Mouse (Mus musculus): ENCODE data around the gene Slc4a7.

Gene Slc4a7

DNA sequence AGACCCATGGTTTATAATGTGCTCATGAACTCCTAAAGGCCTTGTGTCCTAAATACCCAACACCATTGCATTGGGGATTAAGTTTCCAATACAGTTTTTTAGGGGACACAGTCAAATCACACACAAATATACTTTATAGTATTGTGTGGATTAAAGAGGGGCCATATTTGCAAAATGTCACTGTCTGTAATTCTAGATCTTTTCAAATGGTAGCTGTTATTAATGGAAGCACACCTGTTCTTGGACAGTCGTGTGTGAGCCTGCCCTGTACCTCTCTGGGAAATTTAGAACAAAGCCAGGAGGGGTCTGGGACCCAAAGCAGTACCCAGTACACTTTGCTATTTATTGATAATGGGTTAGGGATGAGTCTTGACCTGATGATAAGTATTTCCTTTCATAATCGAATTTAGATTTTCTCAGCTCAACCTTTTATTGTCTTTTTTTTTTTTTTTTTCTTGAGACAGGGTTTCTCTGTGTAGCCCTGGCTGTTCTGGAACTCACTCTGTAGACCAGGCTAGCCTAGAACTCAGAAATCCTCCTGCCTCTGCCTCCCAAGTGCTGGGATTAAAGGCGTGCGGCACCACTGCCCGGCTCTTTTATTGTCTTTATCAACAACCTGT is at the start of gene Slc4a7:
Gene Slc4a7, plus strand, starts transcription at position 570 of the 620 bp plus-strand sequence.
- DNase-seq: no peak

DNA sequence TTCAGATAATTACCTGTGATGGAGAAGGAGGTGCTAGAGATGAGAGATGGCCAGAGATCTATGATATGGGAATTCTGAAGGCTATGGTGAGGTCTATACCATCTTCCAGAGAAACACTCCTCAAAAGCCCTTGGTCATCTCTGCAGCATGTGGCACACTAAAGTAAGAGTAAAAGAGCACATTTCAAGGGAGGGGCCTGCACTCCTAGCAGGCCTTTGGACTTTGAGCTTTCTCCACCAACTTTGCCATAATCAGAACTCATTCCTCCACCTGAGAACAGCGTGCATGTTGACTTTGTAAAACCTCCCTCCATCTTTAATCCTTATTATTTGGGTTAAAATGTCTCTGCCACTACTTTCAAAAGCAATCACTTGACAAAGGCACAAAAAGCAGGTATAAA is 31.5 kb upstream of the Slc4a7 start:
- DNase-seq: no peak

DNA sequence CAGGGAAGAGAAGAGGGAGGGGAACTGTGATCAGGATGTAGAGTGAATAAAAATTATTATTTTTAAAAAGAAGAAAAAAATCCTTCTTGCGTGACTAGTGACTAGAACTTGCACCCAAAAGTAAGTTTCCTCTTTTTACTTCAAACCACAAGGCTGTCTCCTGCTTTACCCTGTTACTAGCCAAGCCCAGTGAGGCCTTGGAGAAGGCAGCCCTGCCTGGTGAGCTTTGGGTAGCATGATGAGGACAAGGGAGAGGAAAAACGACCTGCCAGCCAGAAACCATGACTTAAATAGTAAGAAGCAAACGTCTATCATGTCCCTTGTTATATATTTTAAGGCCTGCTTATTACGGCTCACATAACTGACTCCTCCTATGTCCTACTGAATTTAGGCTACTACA is 20.5 kb upstream of the Slc4a7 start:
- DNase-seq: no peak

DNA sequence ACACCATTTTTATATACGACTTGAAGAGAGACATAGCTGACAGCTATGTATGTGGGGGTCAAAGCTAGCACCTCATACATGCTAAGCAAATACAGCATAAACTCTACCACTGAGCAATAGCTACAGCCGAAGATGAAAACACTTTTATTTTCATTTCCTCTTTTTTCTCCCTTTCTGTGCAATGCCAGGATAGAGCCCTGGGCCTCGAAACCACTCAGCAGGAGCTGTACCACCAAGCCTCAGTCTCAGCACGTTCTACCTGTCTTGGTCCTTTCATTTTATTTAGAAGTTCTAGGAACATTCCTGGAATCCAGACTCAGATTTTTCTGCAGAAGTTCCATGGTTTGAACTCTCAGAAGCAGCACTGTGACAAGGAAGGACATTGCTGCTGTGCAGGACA is 17.3 kb upstream of the Slc4a7 start:
- DNase-seq: no peak

DNA sequence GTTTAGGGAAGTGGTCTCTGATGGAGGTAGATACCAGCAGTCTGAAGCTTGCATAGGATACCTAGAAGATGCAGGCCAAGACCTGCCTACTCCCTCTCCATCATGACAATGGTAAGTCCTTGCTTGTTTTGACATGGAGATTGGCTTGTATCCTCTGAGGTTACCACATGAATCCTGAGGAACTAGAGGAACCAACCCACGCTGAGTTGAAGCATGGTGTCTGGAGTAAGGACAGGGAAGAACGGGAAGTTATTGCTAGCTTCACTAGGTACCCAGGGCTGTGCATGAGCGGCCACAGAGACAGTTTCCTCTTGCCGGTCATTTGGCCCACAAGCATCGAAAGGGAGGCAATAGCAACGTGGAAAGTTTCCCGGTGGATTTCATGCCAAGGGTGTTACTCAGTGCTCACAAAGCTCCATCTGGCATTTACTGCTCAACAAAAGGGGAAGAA is 16.0 kb upstream of the Slc4a7 start:
- peak; percentile 40 to 47 for DNase-seq

DNA sequence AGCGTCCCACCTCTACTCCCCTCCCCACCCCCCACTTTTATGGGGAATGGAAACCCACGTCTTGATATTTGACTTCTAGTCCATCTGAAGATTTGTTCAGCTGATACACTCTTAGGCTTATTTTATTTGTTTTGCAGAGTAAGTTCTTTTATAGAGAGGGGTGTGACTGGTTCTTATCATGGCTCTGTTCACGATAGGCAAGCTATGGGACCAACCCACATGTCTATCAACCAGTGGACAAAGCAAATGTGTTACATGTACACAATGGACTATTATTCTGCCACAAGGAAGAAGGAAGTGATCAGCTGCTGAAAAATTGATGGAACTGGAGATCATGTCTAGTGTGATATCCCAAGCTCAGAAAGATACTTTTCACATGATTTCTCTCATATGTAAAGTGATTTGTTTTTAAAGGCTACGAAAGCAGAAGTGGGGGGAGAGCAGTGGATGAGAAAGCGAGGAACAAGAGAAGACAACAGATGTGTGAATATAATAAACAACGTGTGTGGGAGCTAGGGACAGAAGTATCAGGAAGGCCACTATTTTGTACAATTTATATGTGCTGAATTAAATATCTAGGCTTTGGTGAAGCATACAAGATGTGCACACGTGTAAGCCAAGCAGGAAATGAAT is 14.7 kb upstream of the Slc4a7 start:
- no peak for DNase-seq

DNA sequence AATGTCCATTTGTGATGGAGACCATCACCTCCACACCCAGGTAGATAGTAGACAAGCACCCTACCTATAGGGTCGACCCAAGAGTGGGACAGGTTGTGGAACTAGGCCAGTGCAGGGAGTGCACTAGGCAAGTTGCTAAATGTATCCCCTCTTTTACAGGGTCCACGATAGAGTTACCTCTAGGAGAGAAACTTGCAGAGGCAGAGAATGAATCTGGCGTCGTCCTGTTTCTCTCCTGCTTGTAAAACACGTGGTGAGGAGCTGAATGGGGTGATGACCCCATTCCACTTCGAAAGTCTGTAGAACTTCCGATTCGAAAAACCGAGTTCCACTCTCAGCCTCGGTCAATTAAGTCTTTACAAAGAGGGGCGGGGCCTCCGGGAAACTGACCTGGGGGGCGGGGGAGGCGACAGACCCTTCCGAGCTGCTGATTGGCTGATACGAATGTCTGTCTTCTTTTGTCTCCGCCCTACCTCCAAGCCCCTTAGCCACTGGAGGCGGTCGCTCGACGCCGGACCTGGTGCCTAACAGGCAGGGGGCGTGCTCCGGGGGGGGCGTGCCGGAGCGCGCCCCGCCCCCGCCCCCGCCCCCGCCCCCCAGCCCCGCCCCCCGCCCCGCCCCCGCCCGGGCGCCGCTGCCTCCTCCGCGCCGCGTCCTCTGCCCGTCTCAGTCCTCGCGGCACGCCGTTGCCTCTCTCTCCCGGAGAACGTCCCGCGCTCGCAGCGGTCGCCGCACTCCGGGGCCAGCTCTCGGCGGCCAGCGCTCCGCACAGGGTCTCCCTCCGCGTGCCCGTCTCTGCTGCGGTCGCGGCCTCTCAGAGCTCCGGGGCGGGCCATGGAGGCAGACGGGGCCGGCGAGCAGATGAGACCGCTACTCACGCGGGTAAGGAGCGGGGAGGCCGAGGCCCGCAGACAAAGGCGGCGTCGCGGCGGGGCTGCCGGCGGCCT is 593 bp downstream of the Slc4a7 start:
- peak; percentile 86 to 91 for DNase-seq

DNA sequence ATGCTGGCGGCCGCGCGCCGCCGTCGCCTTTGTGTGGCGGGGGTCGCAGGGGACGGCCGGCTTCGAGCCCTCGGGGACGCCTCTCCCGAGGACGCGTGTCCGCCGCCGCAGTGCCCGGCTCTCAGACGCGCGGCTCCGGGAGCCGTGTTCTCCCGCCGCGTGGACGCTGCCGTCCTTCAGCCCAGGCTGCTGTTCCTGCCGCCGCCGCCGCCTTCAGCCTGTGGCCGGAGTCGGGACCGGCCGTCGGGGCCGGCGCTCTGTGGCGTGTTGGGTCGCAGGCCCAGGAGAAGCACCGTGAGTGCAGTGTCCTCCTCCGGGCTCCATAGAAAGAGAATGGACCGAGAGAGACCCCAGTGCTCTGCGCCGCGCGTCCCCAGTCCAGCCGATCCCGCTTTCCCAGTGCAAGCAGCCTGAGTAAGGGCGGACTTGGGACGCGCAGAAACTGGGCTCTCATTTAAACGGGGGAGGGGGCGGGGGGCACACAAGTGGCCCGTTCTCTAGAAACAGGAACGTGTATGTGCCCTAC is 1.3 kb downstream of the Slc4a7 start:
- DNase-seq: peak; percentile 57 to 74

DNA sequence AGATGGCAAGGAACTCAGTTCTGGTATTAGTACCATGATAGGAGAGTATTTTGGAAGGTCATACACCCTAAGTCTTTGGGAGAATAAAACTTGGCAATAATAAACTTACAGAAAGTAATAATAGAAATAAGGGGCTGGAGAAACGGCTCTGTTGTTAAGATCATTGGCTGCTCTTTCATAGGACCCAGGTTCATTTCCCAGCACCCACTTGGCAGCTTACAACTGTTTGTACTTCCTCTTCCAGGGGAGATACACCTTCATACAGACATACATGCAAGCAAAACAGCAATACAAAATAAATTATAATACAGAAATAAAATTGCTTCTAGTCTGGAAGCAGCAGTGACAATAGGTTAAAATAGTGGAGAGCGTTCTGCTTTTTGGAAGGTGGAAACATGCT is 2.6 kb downstream of the Slc4a7 start:
- DNase-seq: no peak

DNA sequence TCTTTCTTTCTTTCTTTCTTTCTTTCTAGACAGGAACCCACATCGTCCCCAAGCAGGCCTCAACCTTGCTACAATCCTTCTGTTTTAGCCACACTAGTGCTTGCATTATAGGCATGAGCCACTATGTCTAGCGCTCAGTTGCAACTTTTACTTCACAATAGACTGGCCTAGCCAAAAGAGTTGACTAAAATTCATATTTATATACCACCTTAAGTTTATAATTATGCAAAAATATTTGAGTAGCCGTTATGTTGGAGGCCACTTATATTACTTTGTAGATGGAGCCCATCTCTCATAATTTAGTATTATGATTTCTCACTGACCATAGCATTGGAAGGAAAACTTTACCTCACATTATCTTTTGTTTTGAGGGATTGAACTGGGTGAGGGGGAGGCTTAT is 3.0 kb downstream of the Slc4a7 start:
- no peak for DNase-seq

DNA sequence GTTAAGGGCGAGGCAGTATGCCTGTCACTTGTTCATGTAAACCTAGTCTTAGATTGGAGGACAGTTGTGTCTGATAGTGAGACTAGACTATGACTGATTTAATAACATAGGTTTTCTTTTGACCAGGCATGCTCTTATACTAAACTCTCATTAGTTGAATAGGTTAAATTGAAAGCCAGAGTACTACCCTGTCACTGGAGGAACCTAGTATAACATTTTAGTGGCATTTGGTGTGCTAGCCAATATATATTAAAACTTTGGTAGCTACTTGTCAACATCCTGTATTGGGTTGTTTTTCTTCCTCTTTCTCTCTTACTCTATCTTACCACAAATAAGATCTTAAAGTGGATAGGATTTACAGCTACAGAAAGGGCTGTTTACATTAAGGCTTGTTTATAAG is 4.3 kb downstream of the Slc4a7 start:
- no peak for DNase-seq

DNA sequence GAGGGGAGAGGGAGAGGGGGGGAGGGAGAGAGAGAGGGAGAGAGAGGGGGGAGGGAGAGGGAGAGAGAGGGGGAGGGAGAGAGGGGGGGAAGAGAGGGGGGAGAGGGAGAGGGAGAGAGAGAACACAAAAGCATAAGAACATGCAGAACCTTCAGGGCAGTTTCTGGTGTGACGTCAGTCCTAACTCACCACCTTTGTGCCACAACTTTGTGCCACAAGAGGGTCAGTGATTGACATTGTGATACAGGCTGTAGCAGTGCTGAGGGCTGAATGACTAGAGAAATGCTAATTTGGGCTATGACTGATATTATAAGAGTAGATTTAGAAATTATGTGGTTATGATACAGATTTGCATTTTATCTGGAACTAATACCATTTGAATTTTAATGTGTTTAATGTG is 5.0 kb downstream of the Slc4a7 start:
- no peak for DNase-seq

DNA sequence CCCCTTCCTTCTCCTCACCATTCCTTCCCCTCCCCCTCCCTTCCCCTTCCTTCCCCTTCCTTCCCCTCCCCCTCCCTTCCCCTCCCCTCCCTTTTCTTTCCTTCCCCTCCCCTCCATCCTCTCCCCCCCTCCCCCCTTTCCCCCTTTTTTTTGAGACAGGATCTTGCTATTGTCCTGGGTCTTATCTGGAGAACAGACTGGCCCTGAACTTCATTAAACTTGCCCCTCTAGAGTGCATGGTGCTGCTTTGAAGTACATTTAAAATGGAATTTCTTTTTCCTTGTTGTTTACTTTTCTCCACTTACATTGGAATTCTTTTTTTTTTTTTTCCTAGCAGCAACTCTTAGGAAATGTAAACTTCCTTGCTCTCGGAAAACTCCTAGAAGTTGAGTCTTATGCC is 6.9 kb downstream of the Slc4a7 start:
- DNase-seq: no peak

DNA sequence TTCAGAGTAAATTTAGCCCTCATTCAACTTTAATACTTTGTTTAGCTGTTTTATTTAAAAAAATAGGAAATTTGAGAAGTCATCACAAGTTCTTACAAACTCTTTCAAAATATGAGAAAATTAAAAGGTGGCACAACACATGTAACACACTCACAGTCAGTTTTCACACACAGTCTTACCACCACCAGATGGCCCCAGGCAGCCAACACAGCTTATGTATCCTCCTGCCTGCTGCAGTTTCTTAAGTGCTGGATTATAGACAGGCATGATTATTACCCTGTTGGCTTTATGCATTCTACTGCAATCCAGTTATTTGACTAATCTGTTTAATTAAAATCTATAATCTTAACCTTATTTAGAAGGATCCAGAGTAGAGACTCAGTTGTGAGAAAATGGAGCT is 12.1 kb downstream of the Slc4a7 start:
- DNase-seq: peak; percentile 4 to 6

DNA sequence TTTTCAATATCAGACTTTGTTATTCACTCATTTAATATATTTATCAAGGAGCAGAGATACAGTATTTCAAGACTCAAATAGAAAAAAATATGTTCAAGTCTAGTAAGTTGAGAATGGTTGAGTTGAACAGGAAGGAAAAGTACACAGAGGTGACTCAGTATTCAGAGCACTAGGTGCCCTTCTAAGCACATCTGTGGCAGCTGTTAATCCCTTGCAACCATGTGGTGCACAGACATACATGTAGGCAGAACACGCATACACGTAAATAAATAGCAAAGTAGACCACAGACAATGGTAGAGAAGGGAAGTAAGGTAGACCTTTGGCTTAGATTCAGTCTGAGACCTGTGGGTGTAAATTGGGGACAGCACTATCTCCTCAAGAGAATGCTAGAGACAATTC is 13.7 kb downstream of the Slc4a7 start:
- no peak for DNase-seq

DNA sequence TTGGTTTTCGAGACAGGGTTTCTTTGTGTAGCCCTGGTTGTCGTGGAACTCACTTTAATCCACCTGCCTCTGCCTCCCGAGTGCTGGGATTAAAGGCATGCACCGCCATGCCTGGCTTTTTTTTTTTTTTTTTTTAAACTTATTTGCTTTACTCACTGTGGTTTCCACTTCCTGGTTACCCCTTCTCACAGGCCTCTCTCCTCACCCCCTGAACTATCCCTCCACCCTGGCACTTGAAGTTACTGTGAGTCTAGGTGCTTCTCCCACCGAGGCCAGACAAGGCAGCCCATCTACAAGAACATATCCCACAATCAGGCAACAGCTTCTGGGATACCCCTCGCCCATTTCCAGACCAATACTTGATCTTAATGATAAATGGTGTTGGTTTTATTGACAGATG is 14.8 kb downstream of the Slc4a7 start:
- DNase-seq: no peak

DNA sequence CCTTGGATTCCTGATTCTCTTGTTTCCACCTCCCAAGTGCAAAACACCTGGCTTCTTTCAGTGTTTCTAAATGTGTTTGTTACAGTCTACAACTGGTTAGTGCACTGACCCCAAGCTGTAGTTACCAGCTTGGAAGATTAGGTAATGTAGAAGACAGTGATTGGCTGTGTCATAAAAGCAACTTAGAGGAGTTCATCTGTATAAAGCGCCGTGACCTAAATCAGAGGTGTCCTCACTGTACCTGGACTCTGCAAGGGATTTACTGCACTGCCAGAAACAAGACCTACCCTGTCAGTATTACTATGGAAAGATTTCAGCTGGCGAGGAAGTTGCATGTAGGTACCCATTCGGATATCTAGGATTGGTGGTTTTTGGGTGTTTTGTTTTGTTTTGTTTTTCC is 16.5 kb downstream of the Slc4a7 start:
- DNase-seq: no peak

DNA sequence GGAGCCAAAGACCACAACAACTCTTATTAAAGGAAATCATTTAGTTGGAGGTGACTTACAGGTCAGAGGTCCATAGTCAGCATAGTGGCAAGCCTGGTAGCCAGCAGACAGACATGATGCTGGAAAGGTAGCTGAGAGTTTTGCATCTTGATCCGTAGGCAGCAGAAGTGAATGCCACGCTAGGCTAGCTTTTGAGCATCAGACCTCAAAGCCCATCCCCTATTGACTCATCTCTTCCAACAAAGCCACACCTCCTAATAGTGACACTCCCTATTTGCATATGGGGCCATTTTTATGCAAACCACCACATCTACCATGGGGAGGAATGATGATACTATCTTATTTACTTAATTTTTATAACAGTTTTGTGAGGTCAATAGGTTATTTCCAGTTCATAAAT is 79.1 kb downstream of the Slc4a7 start:
- DNase-seq: no peak

DNA sequence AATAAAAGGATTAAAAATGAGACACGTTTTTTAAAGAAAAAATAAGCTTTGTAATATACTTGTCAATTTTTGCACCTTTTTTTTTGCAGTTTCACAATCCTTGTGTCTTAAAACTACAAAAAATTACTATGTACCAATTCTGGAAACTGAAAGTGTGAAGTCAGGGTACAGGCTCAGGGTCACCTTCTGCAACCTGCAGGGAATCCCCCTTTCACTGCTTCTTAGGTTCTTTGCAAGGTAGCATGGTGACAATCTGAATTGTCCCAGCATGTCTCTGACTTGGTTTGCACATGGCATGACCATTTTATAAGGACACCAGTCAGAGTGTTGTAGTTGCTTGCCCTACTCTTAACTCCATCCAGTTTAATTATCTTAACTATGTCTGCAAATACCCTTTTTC is 82.1 kb downstream of the Slc4a7 start:
- no peak for DNase-seq

DNA sequence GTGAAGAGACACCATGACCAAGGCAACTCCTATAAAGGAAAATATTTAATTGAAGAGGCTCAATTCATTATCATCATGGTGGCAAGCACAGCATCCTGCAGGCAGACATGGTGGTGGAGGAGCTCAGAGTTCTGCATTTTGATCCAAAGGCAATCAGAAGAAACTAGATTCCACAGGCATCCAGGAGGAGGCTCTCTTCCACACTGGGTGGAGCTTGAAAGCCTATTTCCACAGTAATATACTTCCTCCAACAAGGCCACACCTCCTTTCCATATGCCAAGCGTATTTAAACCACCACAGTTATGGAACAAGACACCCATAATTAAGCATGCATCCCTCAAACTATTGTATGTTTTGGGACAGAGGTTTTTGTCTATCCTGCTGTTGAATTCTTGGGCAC is 84.9 kb downstream of the Slc4a7 start:
- DNase-seq: no peak

DNA sequence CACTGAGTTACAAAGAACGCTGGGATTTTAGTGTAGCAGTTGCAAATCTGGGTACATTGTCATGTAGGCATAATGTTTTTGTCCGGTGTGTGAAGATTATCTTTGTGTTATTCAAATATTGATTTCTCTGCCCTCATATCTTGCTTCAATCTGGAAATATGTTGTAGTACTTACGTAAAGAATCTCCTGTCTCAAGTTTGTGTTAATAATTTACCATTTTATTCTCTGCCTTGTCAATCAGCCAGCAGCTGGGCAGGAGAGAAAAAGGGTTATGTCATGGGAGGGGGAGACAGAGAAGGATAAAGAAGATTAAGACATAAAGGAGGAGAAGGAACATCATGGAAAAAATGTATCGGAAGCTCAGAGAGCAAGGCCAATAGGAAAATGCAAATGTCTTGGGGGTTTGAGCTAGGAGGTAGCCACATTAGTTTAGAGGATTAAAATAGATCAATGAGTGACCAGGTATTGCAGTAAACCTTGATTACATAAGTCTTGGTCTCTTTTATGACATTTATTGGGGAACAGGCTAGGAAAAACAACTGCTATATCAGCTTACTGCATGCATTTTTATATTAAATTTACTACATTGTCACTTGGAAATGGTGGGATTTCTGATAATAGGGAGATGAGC is 87.9 kb downstream of the Slc4a7 start:
- DNase-seq: no peak

DNA sequence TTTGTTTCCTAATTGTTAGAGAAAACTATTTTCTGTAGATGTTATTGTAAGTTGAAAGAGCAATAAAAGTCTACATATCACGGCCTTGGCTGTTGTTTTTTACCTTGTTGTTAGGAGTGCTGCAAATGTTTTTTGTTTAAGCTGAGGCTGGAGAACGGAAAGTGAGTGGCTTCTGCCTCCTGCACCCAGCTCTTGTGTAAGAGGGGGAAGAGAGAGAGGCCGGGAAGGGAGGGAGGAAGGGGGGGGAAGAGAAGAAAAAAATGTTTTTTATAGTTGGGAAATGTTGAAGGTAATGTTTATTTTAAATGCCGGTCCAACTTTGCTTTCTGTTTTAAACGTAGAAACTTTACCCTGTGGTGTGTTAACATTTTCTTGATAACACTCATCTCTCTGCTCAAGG is 97.8 kb downstream of the Slc4a7 start:
- DNase-seq: no peak

DNA sequence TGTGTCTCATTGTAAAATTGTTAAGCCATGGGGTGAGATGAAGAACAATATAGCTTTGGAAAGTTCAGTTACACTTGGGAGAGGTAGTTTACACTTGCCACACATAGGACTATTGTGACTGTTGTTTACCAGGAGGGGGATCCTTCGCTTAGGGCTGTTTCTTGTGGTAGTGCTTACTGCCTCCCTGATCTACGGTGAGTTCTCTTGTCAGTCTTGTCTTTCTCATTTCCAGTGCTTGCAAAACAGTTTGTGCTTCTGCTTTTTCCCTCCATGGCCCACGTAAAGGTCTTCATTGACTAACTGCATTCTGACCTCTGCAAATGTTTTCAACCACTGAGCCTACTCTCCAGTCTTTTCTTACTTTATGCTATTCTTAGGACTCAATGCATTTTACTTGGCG is 98.3 kb downstream of the Slc4a7 start:
- DNase-seq: no peak

Measured in cerebellum, adult 18-20 months (tissue).